Mouse (Mus musculus) frontal cortex, adult (tissue): Measurements from ENCODE around the gene Dmrtc1c1.
"Not testable (repeated sequence)": the region's sequence is repeated elsewhere in the genome, so short reads cannot be mapped to it uniquely, and the experiment has no call there.

Experiments
- ATAC-seq: cut with Nextera tagmentation; 2 replicates; pipeline ENCODE4 v1.9.2; 2017; ENCODE audit warnings: mild to moderate bottlenecking, moderate library complexity, mixed read lengths; ENCODE audit not compliant: low TSS enrichment

The Dmrtc1c1 gene

GRCm38 (mm10) chrX:102802663-102803062 is at the start of gene Dmrtc1c1:
Gene Dmrtc1c1 (plus strand): TSS chrX:102802963.
- not testable (repeated sequence) for ATAC-seq

GRCm38 (mm10) chrX:102765878-102766277 is 36.9 kb upstream of the Dmrtc1c1 start:
- ATAC-seq: no peak

GRCm38 (mm10) chrX:102812311-102812710 is 9.5 kb downstream of the Dmrtc1c1 start:
- ATAC-seq: no peak

GRCm38 (mm10) chrX:102854516-102854915 is 51.8 kb downstream of the Dmrtc1c1 start, which contains the start of gene Dmrtc1c2:
Gene Dmrtc1c2 (minus strand): TSS chrX:102854616.
- not testable (repeated sequence) for ATAC-seq
